ENCODE assay signal across 7 mouse cellular contexts in the genomic region with DNA sequence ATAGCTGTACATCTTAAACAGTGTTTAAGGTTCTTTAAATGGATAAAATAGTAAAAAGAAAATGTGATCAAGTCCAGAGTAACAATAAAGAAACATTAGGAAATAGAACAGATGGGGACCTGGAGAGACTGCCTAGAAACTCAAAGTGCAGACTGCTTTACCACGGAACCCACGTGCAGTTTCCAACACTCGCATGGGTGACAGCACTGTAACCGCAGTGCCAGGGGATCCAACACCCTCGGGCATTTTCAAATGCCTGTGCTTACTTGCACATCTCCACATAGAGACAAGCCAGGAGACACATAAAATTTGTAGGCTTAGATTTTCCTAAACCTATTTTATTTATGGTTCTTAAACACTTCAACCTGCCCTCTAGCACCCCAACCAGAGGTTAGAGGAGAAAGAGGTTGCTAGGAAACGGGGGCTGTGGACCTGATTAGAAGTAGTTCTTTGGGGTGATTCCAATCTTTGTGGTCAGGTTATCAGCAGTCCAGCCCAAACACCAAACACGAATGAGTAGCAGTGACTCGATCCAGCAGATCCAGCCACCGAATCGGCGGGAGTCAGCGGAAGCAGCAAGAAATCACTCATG. TPM values are rescaled to one million over a fixed set of nuclear protein-coding genes. Genes with fewer than 3 reads are reported as not detected.
DNase-seq lines count a peak whose midpoint lies in the region; ATAC-seq lines count a peak whose summit lies in the region.

No protein-coding gene starts in this region.

- intact Hi-C loops in left cerebral cortex, postnatal 14 days (cut with DNase I), result no loop called here

- peak overlapping the region; percentile 41; the same call in 1 of the 2 replicates for H3K4me2 ChIP-seq in forebrain, embryonic 11.5 days (ENCODE audit: low read depth, low read length, severe bottlenecking)
- peak overlapping the region; percentile 46 for H3K4me2 ChIP-seq in limb, embryonic 15.5 days

- no peaks in the 10 kb centered on the region for H3K36me3 ChIP-seq in megakaryocyte, embryonic 14.5 days (replicated peaks; ENCODE audit: low read length)
- no peaks in the 10 kb centered on the region for H3K36me3 ChIP-seq in forebrain, embryonic 11.5 days (ENCODE audit: control insufficient read depth, insufficient read depth, low read length)
- no peaks in the 10 kb centered on the region for H3K36me3 ChIP-seq in limb, embryonic 15.5 days

- no peak overlapping the region for H3K27ac ChIP-seq in forebrain, embryonic 11.5 days (ENCODE audit: low read depth, low read length)
- H3K27ac ChIP-seq in limb, embryonic 15.5 days, result peak overlapping the region; percentile 54; the same call in 1 of the 2 replicates

- no peak for ATAC-seq in megakaryocyte, adult 5-6 weeks (ENCODE audit: poor library complexity, severe bottlenecking)
- ATAC-seq in forebrain, embryonic 11.5 days (replicated peaks; ENCODE audit: low FRiP score), result no peak
- no peak for ATAC-seq in limb, embryonic 15.5 days (ENCODE audit: insufficient number of reproducible peaks, low FRiP score, low TSS enrichment, low read depth)

- H3K4me3 ChIP-seq in megakaryocyte, embryonic 14.5 days (replicated peaks), result peak overlapping the region; percentile 87
- peak overlapping the region; percentile 16 for H3K4me3 ChIP-seq in forebrain, embryonic 11.5 days (ENCODE audit: low read depth, low read length)
- H3K4me3 ChIP-seq in limb, embryonic 15.5 days, result peak overlapping the region; percentile 34

- H3K27me3 ChIP-seq in megakaryocyte, embryonic 14.5 days (replicated peaks), result peaks cover 5% of the 10 kb centered on the region
- no peaks in the 10 kb centered on the region for H3K27me3 ChIP-seq in forebrain, embryonic 11.5 days (ENCODE audit: control insufficient read depth, insufficient read depth, low read length)
- no peaks in the 10 kb centered on the region for H3K27me3 ChIP-seq in limb, embryonic 15.5 days

- peaks cover 43% of the 10 kb centered on the region for H3K4me1 ChIP-seq in megakaryocyte, embryonic 14.5 days
- H3K4me1 ChIP-seq in forebrain, embryonic 11.5 days (replicated peaks; ENCODE audit: control insufficient read depth, insufficient read depth, low read length), result no peaks in the 10 kb centered on the region
- H3K4me1 ChIP-seq in limb, embryonic 15.5 days, result peaks cover 6% of the 10 kb centered on the region; the same call in 1 of the 2 replicates

- H3K9me3 ChIP-seq in megakaryocyte, embryonic 14.5 days, result peaks cover 3% of the 10 kb centered on the region; the same call in 1 of the 2 replicates
- no peaks in the 10 kb centered on the region for H3K9me3 ChIP-seq in forebrain, embryonic 11.5 days (ENCODE audit: control insufficient read depth, low read length)
- no peaks in the 10 kb centered on the region for H3K9me3 ChIP-seq in limb, embryonic 15.5 days

- peak overlapping the region; percentile 37 for H3K9ac ChIP-seq in forebrain, embryonic 11.5 days (ENCODE audit: low read length)
- peak overlapping the region; percentile 17; the same call in 1 of the 2 replicates for H3K9ac ChIP-seq in limb, embryonic 15.5 days

- no peak for DNase-seq in forebrain, embryonic 11.5 days (ENCODE audit: low spot score)
- DNase-seq in telencephalon, adult 2 months (ENCODE audit: low read depth, low spot score), result peak; percentile 21
- DNase-seq in left cerebral cortex, postnatal 14 days (ENCODE audit: low spot score in 2 of 2), result no peak
- DNase-seq in adrenal gland, postnatal 10 days, result no peak

- 55% methylated on average over 12 of the region's 12 CpGs for WGBS in forebrain, embryonic 11.5 days
- 37% methylated on average over 12 of the region's 12 CpGs for WGBS in limb, embryonic 15.5 days

RNA-seq across cellular contexts. Expression of a gene that starts 29.2 kb away (rescaled TPM):
- polyA plus RNA-seq in megakaryocyte, embryonic 14.5 days (2012; ENCODE audit: insufficient read depth, low replicate concordance), result 49.2 and 72.9 TPM in 2 replicates
- 3.0 and 3.5 TPM in 2 replicates for total RNA-seq in megakaryocyte, adult 5-6 weeks (2015)
- total RNA-seq in megakaryocyte, adult 5-6 weeks (2017), result 2.7 and 5.3 TPM in 2 replicates
- 17.0 and 18.2 TPM in 2 replicates for polyA plus RNA-seq in forebrain, embryonic 11.5 days (2014; fragmentation: Nextera tagmentation; extraction: Ambion mirVana)
- 9.2 and 11.7 TPM in 2 replicates for polyA plus RNA-seq in limb, embryonic 15.5 days (2015; fragmentation: Nextera tagmentation; extraction: Ambion mirVana)
- 10 to 100 TPM; 40.5 to 42.3 TPM for total RNA-seq in left cerebral cortex, postnatal 14 days (2021)
- total RNA-seq in adrenal gland, postnatal 10 days (2021), result 10 to 100 TPM; 35.6 to 48.1 TPM

RNA-seq across cellular contexts. Expression of a gene that starts 39.0 kb away (rescaled TPM):
- 156 and 233 TPM in 2 replicates for polyA plus RNA-seq in megakaryocyte, embryonic 14.5 days (2012; ENCODE audit: insufficient read depth, low replicate concordance)
- 75.0 and 75.5 TPM in 2 replicates for total RNA-seq in megakaryocyte, adult 5-6 weeks (2015)
- total RNA-seq in megakaryocyte, adult 5-6 weeks (2017), result 85.1 and 88.7 TPM in 2 replicates
- polyA plus RNA-seq in forebrain, embryonic 11.5 days (2014; fragmentation: Nextera tagmentation; extraction: Ambion mirVana), result 39.5 and 42.9 TPM in 2 replicates
- polyA plus RNA-seq in limb, embryonic 15.5 days (2015; fragmentation: Nextera tagmentation; extraction: Ambion mirVana), result 105 and 110 TPM in 2 replicates
- total RNA-seq in left cerebral cortex, postnatal 14 days (2021), result 10 to 100 TPM; 62.5 to 63.5 TPM
- 10 to 100 TPM; 84.3 to 96.3 TPM for total RNA-seq in adrenal gland, postnatal 10 days (2021)

RNA-seq across cellular contexts. Expression of a gene that starts 59.2 kb away (rescaled TPM):
- 8.1 and 12.2 TPM in 2 replicates for polyA plus RNA-seq in megakaryocyte, embryonic 14.5 days (2012; ENCODE audit: insufficient read depth, low replicate concordance)
- total RNA-seq in megakaryocyte, adult 5-6 weeks (2015), result 0.68 and 1.1 TPM in 2 replicates
- 0.40 and 0.57 TPM in 2 replicates for total RNA-seq in megakaryocyte, adult 5-6 weeks (2017)
- polyA plus RNA-seq in forebrain, embryonic 11.5 days (2014; fragmentation: Nextera tagmentation; extraction: Ambion mirVana), result 12.6 and 16.1 TPM in 2 replicates
- 2.8 and 3.5 TPM in 2 replicates for polyA plus RNA-seq in limb, embryonic 15.5 days (2015; fragmentation: Nextera tagmentation; extraction: Ambion mirVana)
- total RNA-seq in left cerebral cortex, postnatal 14 days (2021), result 10 to 100 TPM; 63.8 to 73.4 TPM
- total RNA-seq in adrenal gland, postnatal 10 days (2021), result 10 to 100 TPM; 22.8 to 34.9 TPM

Comparison
In these comparisons a context has a peak if more than half of its experiments do, and no peak if none do; other contexts are left out.
1. H3K4me3 ChIP-seq: peak in every context shown above with its lines; median percentile 87 in megakaryocyte, embryonic 14.5 days; 34 in limb, embryonic 15.5 days; 16 in forebrain, embryonic 11.5 days.
2. RNA of a gene that starts 29.2 kb away (total RNA-seq): 35.6 to 48.1 TPM in adrenal gland, postnatal 10 days and 40.5 to 42.3 TPM in left cerebral cortex, postnatal 14 days; 2.7 to 5.3 TPM in megakaryocyte, adult 5-6 weeks; every median in the first group is over 4 times any median in the second.
3. RNA of a gene that starts 59.2 kb away (total RNA-seq): 63.8 to 73.4 TPM in left cerebral cortex, postnatal 14 days and 22.8 to 34.9 TPM in adrenal gland, postnatal 10 days; 0.40 to 1.1 TPM in megakaryocyte, adult 5-6 weeks; every median in the first group is over 10 times any median in the second.